Mouse (Mus musculus) neural tube, embryonic 10.5 days (tissue): ENCODE data around the gene Iqgap2.

Experiments
- DNase-seq: peaks from one replicate; pipeline ENCODE4 v3.0.0-alpha.2; 2017; ENCODE audit warnings: low spot score; ENCODE audit errors: extremely low spot score

The Iqgap2 gene

GRCm38 (mm10) chr13:95884455-95884854, 7.3 kb downstream of the Iqgap2 start:
- DNase-seq, result no peak

GRCm38 (mm10) chr13:95882001-95882400, 9.7 kb downstream of the Iqgap2 start:
- DNase-seq, result no peak

- DNase-seq, result no peak
Measured at GRCm38 (mm10) chr13:95881427-95881826, 10.3 kb downstream of the Iqgap2 start.

GRCm38 (mm10) chr13:95880633-95881032, 11.1 kb downstream of the Iqgap2 start:
- no peak for DNase-seq

- no peak for DNase-seq
Measured at GRCm38 (mm10) chr13:95871993-95872392, 19.7 kb downstream of the Iqgap2 start.

GRCm38 (mm10) chr13:95870626-95871025, 21.1 kb downstream of the Iqgap2 start:
- no peak for DNase-seq

GRCm38 (mm10) chr13:95868896-95869540, 22.7 kb downstream of the Iqgap2 start:
- DNase-seq, result peak; percentile 23

GRCm38 (mm10) chr13:95862201-95862600, 29.5 kb downstream of the Iqgap2 start:
- DNase-seq, result no peak

- no peak for DNase-seq
Measured at GRCm38 (mm10) chr13:95859271-95859670, 32.5 kb downstream of the Iqgap2 start.

GRCm38 (mm10) chr13:95858866-95859265, 32.9 kb downstream of the Iqgap2 start:
- no peak for DNase-seq

GRCm38 (mm10) chr13:95855537-95855936, 36.2 kb downstream of the Iqgap2 start:
- DNase-seq, result no peak

- no peak for DNase-seq
Measured at GRCm38 (mm10) chr13:95851611-95852010, 40.1 kb downstream of the Iqgap2 start.

GRCm38 (mm10) chr13:95850451-95850850, 41.3 kb downstream of the Iqgap2 start:
- no peak for DNase-seq

GRCm38 (mm10) chr13:95849501-95850007, 42.2 kb downstream of the Iqgap2 start:
- DNase-seq, result no peak

- no peak for DNase-seq
Measured at GRCm38 (mm10) chr13:95846364-95846763, 45.4 kb downstream of the Iqgap2 start.

- no peak for DNase-seq
Measured at GRCm38 (mm10) chr13:95844950-95845349, 46.8 kb downstream of the Iqgap2 start.

- no peak for DNase-seq
Measured at GRCm38 (mm10) chr13:95843411-95844026, 48.2 kb downstream of the Iqgap2 start.

GRCm38 (mm10) chr13:95842803-95843202, 48.9 kb downstream of the Iqgap2 start:
- DNase-seq, result no peak

- no peak for DNase-seq
Measured at GRCm38 (mm10) chr13:95841946-95842345, 49.8 kb downstream of the Iqgap2 start.

- DNase-seq, result no peak
Measured at GRCm38 (mm10) chr13:95836944-95837343, 54.8 kb downstream of the Iqgap2 start.

GRCm38 (mm10) chr13:95833473-95833872, 58.2 kb downstream of the Iqgap2 start:
- DNase-seq, result no peak

GRCm38 (mm10) chr13:95832712-95833111, 59.0 kb downstream of the Iqgap2 start:
- no peak for DNase-seq

- DNase-seq, result no peak
Measured at GRCm38 (mm10) chr13:95831760-95832159, 60.0 kb downstream of the Iqgap2 start.
